Mouse (Mus musculus) megakaryocyte-erythroid progenitor cell, adult 5-6 weeks (primary cell): ENCODE measurements around the gene Ttll5. TPM values are rescaled to one million over a fixed set of nuclear protein-coding genes. Genes with fewer than 3 reads are reported as not detected.

Experiments
- ATAC-seq: replicated peaks from 2 replicates; pipeline ENCODE4 v1.8.0; 2016; ENCODE audit warnings: mild to moderate bottlenecking, inconsistent platforms; ENCODE audit not compliant: severe bottlenecking, poor library complexity, low FRiP score, low TSS enrichment
- total RNA-seq, 2 experiments: library from RNA; stranded (forward) in 1 of 2; stranded (reverse) in 1 of 2; fragments of 200-1000, 215-1000 nt in 1 of 2; fragments of >200 nt in 1 of 2; fragmentation: Nextera tagmentation in 1 of 2; gene quantifications; 2 replicates each; pipeline ENCODE4 v1.2.3; 2014 to 2017

Gene Ttll5
- total RNA-seq, 2 experiments from 2014 or later = 23.2 to 31.2 TPM

DNA sequence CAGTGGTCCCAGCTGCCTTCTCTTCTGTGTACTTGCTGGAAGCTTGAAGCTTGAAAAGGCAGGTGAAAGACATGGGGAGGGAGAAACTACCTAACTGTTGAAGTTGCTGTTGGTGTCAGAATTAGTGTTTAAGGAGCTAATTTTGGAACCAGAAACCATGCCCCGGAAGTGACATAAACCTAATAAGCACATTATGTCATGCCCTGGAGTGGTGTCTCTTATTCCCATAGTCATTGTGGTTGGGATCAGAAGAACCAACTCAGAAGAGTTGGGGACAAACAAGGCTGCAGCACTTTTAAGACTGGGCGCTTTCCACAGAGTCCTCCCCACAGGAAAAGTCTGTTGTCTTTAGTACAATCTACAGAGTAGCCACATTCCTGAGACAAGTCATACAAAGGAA, 134.0 kb downstream of the Ttll5 start:
- ATAC-seq = no peak

DNA sequence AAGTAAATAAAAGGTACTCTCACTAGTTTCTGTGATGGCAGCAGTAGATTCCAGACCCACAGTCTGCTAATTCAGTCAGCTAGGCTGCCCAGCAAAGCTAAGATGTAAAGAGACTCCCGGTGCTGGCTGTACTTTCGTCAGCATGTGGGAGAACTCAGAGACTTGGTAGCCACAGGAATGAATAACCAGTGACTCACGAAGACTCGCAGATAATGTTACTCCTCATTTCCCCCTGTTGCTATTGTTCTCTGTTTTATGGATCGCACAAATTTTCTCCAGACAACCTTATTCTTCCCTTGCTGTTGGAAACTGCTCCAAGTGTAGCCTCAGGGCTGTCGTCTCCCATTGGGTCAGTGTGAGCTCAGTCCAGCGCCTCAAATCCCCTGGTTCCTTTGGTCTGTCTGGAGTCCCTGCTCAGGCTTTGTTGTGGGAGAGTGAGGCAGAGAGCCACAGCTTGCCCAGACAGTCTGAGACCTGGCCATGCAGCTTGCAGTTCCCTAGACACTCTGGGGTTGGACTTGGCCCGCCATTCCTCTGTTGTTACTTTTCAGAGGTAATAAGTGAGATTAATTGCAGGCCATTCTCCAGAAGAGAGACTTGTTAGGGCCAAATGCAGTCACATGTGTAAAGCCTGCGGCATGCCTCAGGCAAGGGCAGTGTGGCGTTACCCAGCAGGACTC, 135.5 kb downstream of the Ttll5 start:
- no peak for ATAC-seq

DNA sequence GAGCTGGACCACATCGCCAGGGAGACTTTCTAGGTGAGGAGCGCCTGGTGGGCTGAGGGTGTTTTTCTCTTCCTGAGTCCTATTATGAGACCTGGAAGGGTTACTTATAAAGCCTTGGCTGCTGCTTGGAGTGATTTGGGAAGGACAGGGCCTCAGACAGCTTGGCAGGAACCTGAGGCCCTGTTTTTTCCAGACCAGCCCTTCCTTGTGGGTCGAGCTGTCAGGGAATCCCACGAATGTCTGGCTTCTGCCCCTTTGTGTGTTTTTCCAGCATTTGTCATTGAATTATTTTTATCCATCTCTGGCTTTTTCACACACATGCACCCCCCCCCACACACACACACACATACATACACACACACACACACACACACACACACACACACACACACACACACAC, 136.2 kb downstream of the Ttll5 start:
- ATAC-seq = no peak

DNA sequence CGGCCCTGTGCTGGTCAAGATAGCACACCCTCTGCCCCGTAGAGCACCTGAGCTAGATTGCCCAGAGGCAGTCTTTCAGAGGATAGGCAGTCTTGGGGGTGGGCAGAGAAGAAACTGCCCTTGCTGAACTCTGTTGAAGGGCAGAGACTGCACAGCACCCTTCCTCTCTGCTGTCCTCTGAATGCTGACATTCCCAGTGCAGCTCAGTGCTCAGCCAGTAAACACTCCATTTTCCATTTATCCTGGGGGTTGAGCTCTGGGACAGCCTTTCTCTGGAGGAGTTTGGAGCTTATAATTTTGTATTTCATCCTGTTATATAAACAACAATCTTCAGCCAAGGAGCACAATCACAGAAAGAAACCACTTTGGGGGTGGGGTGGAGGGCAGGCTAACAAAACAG, 138.7 kb downstream of the Ttll5 start:
- no peak for ATAC-seq

DNA sequence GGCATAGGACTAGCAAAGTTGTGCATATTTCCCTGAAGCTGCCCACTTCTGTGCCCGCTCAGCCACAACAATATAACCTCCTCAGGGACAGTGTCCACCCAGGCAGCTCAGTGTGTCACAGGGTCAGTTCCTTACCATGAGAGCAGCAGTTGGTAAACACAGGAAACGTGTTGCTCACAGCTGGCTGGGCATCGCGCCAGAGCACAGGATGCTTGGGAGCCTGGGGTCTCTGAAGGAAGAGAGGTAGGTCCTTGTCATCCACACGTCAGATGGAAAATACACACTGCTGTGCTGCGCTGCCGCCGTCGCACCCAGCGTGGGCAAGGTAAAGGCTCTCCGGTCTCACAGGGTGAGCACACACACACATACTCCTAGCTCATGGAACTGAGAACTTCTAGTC, 139.2 kb downstream of the Ttll5 start:
- ATAC-seq = no peak

DNA sequence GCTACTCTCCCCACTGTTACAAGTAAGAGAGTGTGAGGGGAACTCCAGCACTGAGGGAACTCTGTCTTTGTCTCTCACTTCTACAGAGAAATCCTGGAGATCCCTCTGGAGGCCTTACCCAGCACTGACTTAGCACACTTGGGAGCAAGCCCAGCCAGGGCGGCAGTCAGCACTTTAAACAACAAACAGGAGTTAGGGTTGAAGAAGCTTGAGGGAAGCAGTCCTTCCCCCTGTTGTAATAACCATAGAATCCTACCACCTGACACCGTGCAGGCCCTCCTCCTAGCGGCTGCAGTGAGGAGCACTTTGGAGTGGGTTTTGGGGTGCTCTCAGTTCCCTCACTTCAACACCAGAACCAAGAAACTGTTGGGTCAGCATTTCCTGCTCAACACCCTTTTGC, 140.0 kb downstream of the Ttll5 start:
- no peak for ATAC-seq

DNA sequence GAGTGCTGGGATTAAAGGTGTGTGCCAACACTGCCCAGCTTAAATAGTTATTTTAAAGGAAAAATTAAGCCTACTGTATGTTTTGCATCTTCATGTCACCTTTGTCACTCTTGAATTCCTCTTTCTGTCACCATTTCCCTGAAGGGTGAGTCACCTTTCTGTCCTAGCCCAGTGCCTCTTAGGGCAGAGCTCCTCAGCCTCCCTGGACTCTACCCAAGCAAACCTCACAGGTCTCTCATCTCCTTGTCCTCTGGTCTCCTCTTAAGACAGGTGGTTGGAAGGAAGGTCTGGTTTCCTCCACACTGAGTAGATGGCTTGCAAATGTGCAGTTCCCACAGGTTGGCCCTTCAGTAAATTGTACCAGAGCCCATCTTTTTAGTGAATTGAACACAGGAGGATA, 143.4 kb downstream of the Ttll5 start:
- ATAC-seq = no peak

DNA sequence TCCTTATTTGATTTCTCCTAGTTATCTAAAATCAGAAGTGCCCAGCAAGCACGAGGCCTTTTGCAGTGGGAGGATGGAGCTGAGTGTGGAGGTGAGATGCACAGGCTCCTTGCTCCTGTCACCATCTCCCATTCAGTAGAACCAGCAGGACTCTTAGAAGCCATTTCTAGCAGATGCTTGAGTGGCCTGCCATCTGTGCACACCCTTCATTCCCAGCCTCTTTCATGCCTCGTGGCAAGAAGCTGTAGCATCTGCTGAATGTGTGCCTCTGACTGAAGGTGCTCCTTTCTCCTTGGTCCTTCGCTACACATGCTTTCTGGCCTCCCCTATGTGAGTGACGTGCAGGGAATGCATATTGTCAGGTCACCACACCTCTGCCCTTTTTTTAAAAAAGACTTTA, 143.9 kb downstream of the Ttll5 start:
- no peak for ATAC-seq

DNA sequence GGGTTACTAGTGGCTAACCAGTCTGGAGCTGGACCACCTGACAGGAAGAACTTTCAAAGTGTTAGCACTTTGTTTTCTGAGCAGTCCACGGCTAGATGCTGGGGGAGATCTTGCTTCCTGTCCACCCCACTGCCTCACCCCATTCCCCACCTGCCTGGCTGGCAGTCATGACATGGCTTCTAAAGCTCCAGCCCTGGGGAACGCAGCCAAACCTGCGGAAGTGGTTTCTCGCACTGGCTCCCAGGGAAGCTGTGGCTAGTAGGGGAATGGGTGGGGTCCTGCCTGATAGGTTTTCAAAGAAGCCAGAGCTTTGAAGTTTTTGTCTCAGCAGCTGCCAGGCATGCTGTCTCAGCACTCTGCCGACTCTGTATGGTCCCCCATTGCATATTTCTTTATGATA, 145.1 kb downstream of the Ttll5 start:
- ATAC-seq = peak; percentile 42

DNA sequence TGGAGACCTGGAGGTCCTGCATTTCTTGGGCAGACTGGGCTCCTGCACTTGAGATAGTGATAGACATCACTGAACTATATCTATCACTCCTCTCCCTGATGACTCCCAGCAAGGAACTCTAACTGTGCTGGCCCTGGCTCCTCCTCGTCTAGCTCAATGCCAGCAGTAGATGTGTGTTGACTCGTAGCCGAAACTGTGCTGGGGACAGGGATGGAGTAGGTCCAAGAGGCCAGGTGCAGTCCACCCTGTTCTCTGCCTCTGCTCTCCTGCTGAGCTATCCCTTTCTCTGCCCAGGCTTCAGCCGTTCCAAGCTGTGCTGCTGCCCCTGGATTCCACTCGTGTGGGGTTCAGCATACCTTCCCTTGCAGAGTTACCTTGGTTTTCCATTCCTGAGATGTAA, 145.7 kb downstream of the Ttll5 start:
- no peak for ATAC-seq

DNA sequence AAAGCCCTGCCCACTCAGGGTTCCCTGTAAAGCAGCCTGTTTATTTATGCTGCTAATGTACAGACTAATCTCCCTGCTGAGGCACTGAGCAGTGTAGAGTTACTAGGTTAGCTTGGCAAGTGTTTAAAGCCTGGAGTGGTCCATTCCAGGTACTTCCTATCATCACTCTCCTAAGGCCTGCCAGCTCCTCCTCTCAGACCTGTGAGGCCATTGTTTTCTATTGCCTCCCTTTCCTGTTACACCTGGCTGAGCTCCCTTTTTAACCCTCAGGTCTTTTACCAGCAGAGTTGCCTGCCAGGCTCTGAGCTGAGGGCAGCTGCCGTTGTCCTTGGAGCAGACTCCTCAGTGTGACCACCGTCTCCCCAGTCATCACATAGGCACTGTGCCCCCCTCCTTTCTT, 146.3 kb downstream of the Ttll5 start:
- no peak for ATAC-seq

DNA sequence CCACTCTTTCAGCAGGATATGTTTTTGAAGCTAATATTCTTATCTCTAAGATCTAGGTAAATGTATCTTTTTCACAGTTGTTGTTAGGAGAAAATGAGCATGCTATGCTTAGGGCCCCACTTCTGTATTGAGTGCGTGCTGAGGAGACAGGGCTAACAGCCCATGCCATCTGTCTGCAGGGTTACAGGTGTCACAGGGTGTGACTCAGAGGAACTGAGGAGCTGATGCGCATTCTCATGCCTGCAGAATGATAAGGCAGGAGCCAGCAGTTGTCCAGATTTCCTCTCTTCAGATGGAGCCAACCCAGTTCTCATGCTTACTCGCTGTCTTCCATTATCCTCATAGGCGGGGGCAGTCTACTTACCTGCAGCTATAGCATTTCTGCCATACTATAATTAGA, 147.2 kb downstream of the Ttll5 start:
- peak; percentile 77 for ATAC-seq

DNA sequence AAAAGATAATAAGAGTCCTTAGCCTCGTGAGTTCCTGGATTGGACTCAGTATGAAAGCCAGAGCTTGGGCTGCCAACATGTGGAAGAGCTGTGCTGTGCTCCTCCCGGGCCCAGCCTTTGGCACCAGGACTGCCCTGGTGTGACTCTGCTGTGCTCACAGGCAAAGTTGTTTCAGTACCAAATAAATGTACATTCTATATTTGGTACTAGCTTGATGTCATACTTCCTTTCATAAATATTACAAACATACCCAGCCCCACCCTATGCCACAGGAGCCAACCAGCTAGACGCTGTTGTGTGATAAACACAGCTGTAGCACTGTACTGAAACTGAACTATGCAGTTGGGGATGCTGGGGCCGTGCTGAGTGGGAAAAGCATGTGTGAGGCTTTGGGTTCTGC, 149.1 kb downstream of the Ttll5 start:
- peak; percentile 50 for ATAC-seq

DNA sequence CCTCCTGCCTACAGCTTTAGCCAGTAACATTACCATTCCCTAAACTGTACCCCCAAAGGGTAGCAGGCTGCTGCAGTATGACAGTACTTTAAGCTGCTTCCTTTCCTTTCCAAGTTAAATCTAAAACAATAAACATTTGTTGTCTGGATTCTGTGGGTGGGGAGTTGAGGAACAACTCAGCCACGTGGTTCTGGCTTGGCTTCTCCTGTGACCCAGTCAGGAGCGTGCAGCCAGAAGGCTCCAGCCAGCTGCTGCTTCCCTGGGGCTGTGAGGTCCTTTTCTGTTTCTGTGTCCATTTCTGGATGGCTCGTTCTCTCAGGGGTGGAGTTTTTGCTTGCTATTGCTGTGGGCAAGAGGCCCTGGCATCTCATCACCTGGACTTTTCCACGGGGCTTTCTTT, 149.6 kb downstream of the Ttll5 start:
- ATAC-seq = no peak

DNA sequence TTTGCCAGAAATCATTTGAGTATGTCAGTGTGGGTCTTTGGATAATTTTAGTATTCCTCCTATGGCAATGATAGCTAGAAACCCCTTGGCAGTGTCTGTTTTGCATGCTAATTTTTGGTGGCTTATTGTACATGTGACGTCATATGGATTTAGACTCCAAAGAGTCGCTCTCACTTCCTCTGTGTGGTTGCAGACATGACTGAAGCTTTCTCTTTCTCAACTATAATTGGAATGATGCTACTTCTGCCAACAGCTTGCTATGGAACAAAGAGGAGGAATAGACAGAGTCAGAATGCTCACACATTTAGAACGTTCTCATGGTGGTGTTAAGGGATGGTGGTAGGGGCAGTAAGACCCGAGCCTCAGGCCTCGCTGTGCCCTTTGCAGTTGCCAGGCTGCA, 155.5 kb downstream of the Ttll5 start:
- no peak for ATAC-seq

DNA sequence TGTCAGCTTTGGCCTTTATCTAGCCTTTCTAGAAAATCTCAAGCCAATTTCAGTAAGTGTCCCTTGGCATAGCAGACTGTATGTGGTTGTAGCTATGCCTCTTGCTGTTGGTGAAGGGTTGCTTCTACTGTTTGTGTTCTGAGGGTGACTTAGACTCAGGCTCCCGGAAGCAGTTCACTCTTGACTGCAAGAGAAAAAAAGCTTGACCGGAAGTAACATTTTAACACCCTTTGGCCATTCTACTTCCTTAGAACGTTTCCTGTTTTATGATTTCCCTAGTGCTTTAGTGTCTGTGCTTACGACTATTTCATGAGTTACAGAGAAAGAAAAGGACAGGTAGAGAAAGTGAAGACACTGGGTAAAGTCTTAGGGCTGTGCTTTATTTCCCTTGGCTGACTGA, 161.1 kb downstream of the Ttll5 start:
- no peak for ATAC-seq

DNA sequence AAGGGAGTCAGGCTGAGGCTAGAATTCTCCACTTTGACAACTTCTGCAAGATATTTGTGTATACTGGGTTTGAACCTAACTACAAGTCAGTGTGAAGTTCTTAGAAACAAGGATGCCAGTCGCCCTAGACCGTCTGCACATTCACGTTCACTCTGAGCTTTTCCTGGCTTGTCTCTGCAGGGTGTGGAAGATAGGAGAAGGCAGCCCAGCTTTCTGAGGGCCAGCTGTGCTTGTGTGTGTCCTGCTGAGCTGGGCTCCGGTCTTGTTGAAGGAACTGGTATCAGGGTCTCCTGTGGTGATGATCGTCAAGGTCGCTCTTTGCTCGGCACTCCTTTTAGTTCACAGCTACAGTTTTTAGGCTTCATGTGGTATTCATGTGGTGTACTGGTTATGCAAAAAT, 161.6 kb downstream of the Ttll5 start:
- ATAC-seq = no peak

DNA sequence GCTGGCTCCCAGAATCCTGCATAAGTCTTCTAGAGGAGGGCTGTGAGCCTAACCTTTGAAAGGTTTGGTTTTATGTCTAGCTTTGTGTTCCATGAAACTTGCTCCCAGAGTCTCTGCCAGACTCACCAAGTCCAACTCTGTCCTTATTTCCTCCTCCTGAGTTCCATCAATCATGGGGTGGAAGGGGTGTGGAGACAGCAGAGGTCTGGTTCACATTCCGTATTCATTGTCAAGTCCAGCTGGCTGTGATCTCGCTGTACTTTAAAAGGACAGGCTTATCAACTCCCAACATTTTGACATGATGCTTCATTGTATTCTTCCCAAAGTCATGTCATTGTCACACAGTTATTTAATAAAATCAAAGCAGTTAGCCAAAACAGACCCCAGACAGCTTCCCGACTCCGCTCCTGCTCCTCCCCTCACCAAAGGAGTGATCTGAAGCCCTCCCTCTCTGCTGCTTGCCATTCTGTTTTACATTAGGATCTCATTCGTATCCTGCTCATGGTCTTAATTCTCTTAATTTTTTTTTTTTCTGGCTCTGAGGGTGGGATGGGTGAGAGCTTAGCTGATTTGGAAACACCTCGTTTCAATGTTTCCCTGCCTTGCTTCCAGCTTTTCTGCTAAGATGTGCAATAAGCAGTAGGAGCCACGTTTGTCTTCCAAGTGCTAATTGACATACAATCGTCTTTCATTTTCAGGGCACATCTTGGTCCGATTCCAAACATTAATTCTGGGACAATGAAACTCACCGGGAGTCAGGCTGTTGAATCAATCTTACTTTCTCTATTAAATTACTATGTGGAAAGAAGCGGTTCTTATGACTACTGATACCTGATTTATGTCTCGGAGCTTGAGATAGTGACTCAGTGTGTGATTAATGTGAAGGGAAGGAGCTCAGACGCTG, 162.3 kb downstream of the Ttll5 start:
- no peak for ATAC-seq

DNA sequence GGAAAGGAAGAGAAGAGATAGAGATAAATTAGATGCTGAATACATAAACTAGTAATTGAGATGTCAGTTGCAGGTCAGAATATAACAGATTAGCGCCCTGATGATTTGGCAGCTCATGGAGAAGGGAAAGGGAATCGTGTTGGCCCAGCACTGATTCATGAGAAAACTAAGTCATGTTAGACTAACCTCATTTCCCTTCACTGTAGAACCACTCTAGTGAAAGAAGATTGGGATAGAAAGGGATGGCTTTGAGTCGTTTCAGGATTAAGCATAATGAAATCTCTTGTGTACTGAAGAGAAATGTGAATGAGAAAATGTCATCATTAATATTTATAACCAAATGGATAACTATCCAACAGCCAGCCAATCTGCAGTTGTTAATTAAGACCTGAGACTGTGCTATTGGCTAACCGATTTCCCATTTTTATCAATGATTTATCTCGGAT, 163.0 kb downstream of the Ttll5 start:
- ATAC-seq = no peak

DNA sequence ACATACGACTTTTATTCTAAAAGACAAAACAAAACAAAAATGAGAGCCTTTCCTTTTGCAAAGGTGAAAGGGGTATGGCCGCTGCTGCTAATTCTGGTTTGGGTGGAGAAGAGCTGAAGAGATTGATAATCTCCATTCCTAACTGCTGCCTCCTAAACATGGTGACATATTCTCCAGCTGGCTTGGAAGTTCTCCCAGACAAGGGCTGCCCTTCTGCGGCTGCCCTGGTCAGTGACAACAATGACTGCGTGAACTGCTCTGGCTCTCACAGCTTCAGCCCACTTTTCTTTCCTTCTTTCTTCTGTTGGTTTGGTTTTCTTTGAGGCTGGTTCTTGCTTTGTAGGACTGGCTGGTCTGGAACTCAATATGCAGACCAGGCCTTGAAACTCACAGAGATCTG, 163.7 kb downstream of the Ttll5 start:
- no peak for ATAC-seq

DNA sequence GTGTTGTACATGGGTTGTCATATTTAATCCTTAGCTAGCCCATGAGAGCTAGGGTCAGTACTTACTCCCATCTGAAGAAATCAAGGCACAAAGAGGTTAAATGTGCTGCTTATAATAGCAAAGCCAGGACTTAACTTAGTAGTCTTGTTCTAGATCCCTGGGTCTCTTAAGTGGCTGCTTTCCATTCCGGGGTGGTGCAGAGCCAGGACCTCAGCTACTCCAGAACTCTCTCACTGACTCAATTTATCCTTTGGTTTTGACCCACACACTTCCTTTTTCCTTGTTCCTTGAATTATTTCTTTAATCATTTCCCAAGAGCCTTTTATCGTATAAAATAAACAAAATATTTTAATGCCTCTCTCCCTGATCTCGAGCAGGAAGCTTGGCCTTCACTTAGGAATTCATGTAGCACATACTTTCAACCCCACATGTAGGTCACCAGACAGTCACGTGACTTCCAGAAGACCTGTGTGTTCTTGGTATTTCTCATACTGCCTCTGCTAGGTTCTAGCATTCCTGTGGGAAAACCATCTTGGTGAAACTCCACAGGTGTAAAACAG, 164.4 kb downstream of the Ttll5 start:
- ATAC-seq = no peak
